Mouse (Mus musculus) ovary, adult 18-20 months (tissue): Measurements from ENCODE around the gene Ankrd37.

Source experiments
- DNase-seq: peaks from one replicate; pipeline ENCODE4 v3.0.0; 2022; ENCODE audit warnings: low spot score, mixed read lengths

Gene Ankrd37

DNA sequence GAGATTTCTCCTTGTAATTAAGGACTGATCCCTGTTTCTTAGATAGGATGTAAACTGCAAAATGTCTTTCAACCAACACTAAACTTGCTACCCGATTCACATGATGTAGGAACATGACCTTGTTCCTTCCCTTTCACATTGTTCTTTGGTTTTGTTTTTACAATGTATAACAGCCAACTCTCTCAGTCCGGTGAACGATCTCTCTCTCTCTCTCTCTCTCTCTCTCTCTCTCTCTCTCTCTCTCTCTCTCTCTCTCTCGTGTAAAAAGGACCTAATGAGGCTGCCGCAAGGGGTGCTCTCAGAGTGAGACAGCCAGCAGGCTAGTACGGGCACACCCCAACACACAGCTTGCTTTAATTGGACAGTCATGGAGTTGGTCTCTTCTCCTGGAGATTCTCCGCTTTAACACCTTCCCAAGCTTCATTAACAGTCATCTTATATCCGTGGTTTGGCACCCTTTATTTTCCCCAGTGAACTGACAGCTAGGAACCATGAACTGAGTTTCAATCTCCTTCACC is 31.5 kb downstream of the Ankrd37 start:
- DNase-seq: no peak

DNA sequence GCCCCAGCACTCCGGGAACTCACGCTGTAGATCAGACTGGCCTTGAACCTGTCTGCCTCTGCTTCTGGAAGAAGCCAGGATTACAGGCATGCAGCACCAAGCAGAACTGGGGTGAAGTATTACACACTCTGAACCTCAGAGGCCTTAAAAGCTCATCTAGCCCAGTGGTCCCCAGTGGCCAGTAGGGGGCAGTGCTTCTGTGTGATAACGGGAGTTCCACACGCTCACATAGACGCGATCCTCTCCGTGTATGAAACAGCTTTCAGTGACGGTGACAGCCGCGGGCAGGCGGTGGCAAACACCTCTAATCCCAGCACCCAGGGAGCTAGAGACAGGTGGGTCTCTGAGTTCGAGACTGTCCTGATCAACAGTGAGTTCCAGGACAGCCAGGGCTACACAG is 34.6 kb downstream of the Ankrd37 start:
- DNase-seq: no peak

DNA sequence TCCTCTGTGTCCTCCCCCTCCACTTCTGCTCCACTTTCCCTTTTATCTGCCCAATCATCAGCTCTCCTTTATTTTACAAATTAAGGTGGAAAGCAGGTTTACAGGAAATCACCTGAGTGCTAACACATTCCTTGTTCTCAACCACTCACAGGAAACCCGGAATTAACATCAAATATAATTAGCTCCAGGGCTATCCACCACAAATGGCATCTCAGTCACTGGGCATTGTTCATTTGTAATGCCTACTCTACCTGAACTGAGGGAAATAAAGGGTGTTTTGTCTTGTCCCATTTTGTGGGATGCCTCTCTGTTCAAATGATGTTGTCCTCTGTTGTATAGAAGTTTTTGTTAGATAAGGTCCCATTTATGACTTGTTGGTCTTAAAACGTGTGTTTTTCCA is 54.9 kb downstream of the Ankrd37 start:
- DNase-seq: no peak
